Comparison of ENCODE assay signal across 8 mouse cellular contexts in the genomic region with DNA sequence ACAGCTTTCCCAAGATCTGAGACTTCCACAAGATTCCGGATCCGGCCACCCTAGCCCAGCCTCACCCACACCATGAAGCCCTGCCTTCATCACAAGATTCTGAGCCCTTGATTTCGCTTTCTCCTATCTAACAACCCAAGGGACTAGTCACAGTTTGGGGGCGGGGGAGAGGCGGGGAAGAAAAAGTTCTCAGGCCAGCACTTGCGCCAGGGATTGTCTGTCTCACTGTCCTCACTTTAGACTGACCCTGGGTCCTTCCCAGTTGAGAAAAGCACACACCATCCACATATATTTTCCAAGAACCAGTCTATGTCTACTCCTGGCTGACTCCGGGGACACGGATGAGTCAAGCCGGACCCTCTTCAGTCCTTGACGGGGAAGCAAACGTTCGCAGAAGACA. TPM values are rescaled to one million over a fixed set of nuclear protein-coding genes. Genes with fewer than 3 reads are reported as not detected.
DNase-seq lines count a peak whose midpoint lies in the region; ATAC-seq lines count a peak whose summit lies in the region.

No protein-coding gene starts in this region.

- peak overlapping the region; percentile 87 for H3K4me2 ChIP-seq in limb, embryonic 13.5 days (replicated peaks)
- H3K4me2 ChIP-seq in stomach, embryonic 14.5 days (replicated peaks; ENCODE audit: low read depth, low read length): peak overlapping the region; percentile 94

- H3K36me3 ChIP-seq in megakaryocyte, embryonic 14.5 days (replicated peaks; ENCODE audit: low read length): peaks cover 24% of the 10 kb centered on the region
- H3K36me3 ChIP-seq in forebrain, embryonic 10.5 days (replicated peaks): peaks cover 14% of the 10 kb centered on the region
- peaks cover 13% of the 10 kb centered on the region for H3K36me3 ChIP-seq in limb, embryonic 13.5 days
- no peaks in the 10 kb centered on the region for H3K36me3 ChIP-seq in stomach, embryonic 14.5 days (ENCODE audit: control insufficient read depth, insufficient read depth, low read length)

- no peaks in the 10 kb centered on the region for H3K9me3 ChIP-seq in megakaryocyte, embryonic 14.5 days
- no peaks in the 10 kb centered on the region for H3K9me3 ChIP-seq in forebrain, embryonic 10.5 days
- H3K9me3 ChIP-seq in limb, embryonic 13.5 days: no peaks in the 10 kb centered on the region
- H3K9me3 ChIP-seq in stomach, embryonic 14.5 days (ENCODE audit: control insufficient read depth, low read depth, low read length): no peaks in the 10 kb centered on the region

- H3K27ac ChIP-seq in forebrain, embryonic 10.5 days: no peak overlapping the region
- H3K27ac ChIP-seq in limb, embryonic 13.5 days: 0 out of 2 replicates have a peak overlapping the region, but pooled peaks have one; percentile 1
- H3K27ac ChIP-seq in stomach, embryonic 14.5 days (ENCODE audit: low read length): no peak overlapping the region

- intact Hi-C loops in left cerebral cortex, postnatal 36 days (cut with DNase I): no loop called here

- DNase-seq in forebrain, embryonic 10.5 days (ENCODE audit: extremely low spot score, low spot score): no peak
- DNase-seq in left cerebral cortex, postnatal 36 days (ENCODE audit: low spot score in 2 of 2): no peak
- no peak for DNase-seq in urinary bladder, postnatal 25 days (ENCODE audit: low spot score)

- peak overlapping the region; percentile 74 for H3K9ac ChIP-seq in limb, embryonic 13.5 days
- peak overlapping the region; percentile 52 for H3K9ac ChIP-seq in stomach, embryonic 14.5 days (replicated peaks; ENCODE audit: low read depth, low read length)

- H3K27me3 ChIP-seq in megakaryocyte, embryonic 14.5 days (replicated peaks): peaks cover 7% of the 10 kb centered on the region
- no peaks in the 10 kb centered on the region for H3K27me3 ChIP-seq in forebrain, embryonic 10.5 days (ENCODE audit: poor library complexity, severe bottlenecking)
- H3K27me3 ChIP-seq in limb, embryonic 13.5 days: no peaks in the 10 kb centered on the region
- no peaks in the 10 kb centered on the region for H3K27me3 ChIP-seq in stomach, embryonic 14.5 days (ENCODE audit: control insufficient read depth, insufficient read depth, low read length)

- peak overlapping the region; percentile 92 for H3K4me3 ChIP-seq in megakaryocyte, embryonic 14.5 days (replicated peaks)
- H3K4me3 ChIP-seq in forebrain, embryonic 10.5 days: peak overlapping the region; percentile 55
- peak overlapping the region; percentile 66 for H3K4me3 ChIP-seq in limb, embryonic 13.5 days
- H3K4me3 ChIP-seq in stomach, embryonic 14.5 days (ENCODE audit: low read depth, low read length): peak overlapping the region; percentile 52

- 54% methylated on average over 12 of the region's 12 CpGs for WGBS in forebrain, embryonic 10.5 days
- WGBS in limb, embryonic 13.5 days: 54% methylated on average over 12 of the region's 12 CpGs
- WGBS in stomach, embryonic 14.5 days: 46% methylated on average over 12 of the region's 12 CpGs

- peaks cover 58% of the 10 kb centered on the region for H3K4me1 ChIP-seq in megakaryocyte, embryonic 14.5 days
- H3K4me1 ChIP-seq in forebrain, embryonic 10.5 days: peaks cover 25% of the 10 kb centered on the region
- peaks cover 15% of the 10 kb centered on the region for H3K4me1 ChIP-seq in limb, embryonic 13.5 days
- H3K4me1 ChIP-seq in stomach, embryonic 14.5 days (ENCODE audit: control insufficient read depth, insufficient read depth, low read length): no peaks in the 10 kb centered on the region

- ATAC-seq in megakaryocyte, adult 5-6 weeks (ENCODE audit: poor library complexity, severe bottlenecking): no peak
- no peak for ATAC-seq in limb, embryonic 13.5 days (ENCODE audit: low FRiP score, low read depth)
- ATAC-seq in stomach, embryonic 14.5 days (ENCODE audit: insufficient number of reproducible peaks, insufficient read depth, low FRiP score, low read depth): no peak
- no peak for ATAC-seq in granulocyte monocyte progenitor cell, adult 5-6 weeks (replicated peaks; ENCODE audit: poor library complexity, severe bottlenecking)

RNA-seq across cellular contexts. Expression of gene Xkr8, which starts 0.7 kb away (rescaled TPM):
- polyA plus RNA-seq in megakaryocyte, embryonic 14.5 days (2012; ENCODE audit: insufficient read depth, low replicate concordance): 0.26 TPM in 1 of 2 replicates, not detected in the other
- total RNA-seq in megakaryocyte, adult 5-6 weeks (2015): 1.3 and 2.5 TPM in 2 replicates
- total RNA-seq in megakaryocyte, adult 5-6 weeks (2017): 1.1 and 1.5 TPM in 2 replicates
- 4.4 and 5.0 TPM in 2 replicates for polyA plus RNA-seq in forebrain, embryonic 10.5 days (2016; fragmentation: Nextera tagmentation; extraction: Ambion mirVana)
- polyA plus RNA-seq in limb, embryonic 13.5 days (2015; fragmentation: Nextera tagmentation; extraction: Ambion mirVana): 8.7 and 9.7 TPM in 2 replicates
- 4.1 and 6.3 TPM in 2 replicates for polyA plus RNA-seq in stomach, embryonic 14.5 days (2014; fragmentation: Nextera tagmentation; extraction: Ambion mirVana)
- total RNA-seq in left cerebral cortex, postnatal 36 days (2021): 1 to 10 TPM; 2.7 to 3.6 TPM
- total RNA-seq in granulocyte monocyte progenitor cell, adult 5-6 weeks (2014; fragmentation: Nextera tagmentation): 2.9 and 4.4 TPM in 2 replicates
- 5.1 and 15.0 TPM in 2 replicates for total RNA-seq in granulocyte monocyte progenitor cell, adult 5-6 weeks (2017)

RNA-seq across cellular contexts. Expression of gene Smpdl3b, which starts 25.4 kb away (rescaled TPM):
- polyA plus RNA-seq in megakaryocyte, embryonic 14.5 days (2012; ENCODE audit: insufficient read depth, low replicate concordance): 0.38 TPM in 1 of 2 replicates, not detected in the other
- total RNA-seq in megakaryocyte, adult 5-6 weeks (2015): 3.0 and 4.5 TPM in 2 replicates
- total RNA-seq in megakaryocyte, adult 5-6 weeks (2017): 3.9 and 4.3 TPM in 2 replicates
- polyA plus RNA-seq in forebrain, embryonic 10.5 days (2016; fragmentation: Nextera tagmentation; extraction: Ambion mirVana): 4.7 and 4.9 TPM in 2 replicates
- 5.6 and 7.2 TPM in 2 replicates for polyA plus RNA-seq in limb, embryonic 13.5 days (2015; fragmentation: Nextera tagmentation; extraction: Ambion mirVana)
- polyA plus RNA-seq in stomach, embryonic 14.5 days (2014; fragmentation: Nextera tagmentation; extraction: Ambion mirVana): 5.0 and 6.2 TPM in 2 replicates
- total RNA-seq in left cerebral cortex, postnatal 36 days (2021): 1 to 10 TPM; 2.5 to 5.0 TPM
- total RNA-seq in granulocyte monocyte progenitor cell, adult 5-6 weeks (2014; fragmentation: Nextera tagmentation): 0.47 TPM in 1 of 2 replicates, not detected in the other
- total RNA-seq in granulocyte monocyte progenitor cell, adult 5-6 weeks (2017): 1.7 TPM in 1 of 2 replicates, not detected in the other

RNA-seq across cellular contexts. Expression of gene Rpa2, which starts 36.5 kb away (rescaled TPM):
- 15.4 and 20.1 TPM in 2 replicates for polyA plus RNA-seq in megakaryocyte, embryonic 14.5 days (2012; ENCODE audit: insufficient read depth, low replicate concordance)
- 28.0 and 28.7 TPM in 2 replicates for total RNA-seq in megakaryocyte, adult 5-6 weeks (2015)
- total RNA-seq in megakaryocyte, adult 5-6 weeks (2017): 22.3 and 27.9 TPM in 2 replicates
- 221 and 222 TPM in 2 replicates for polyA plus RNA-seq in forebrain, embryonic 10.5 days (2016; fragmentation: Nextera tagmentation; extraction: Ambion mirVana)
- 123 and 126 TPM in 2 replicates for polyA plus RNA-seq in limb, embryonic 13.5 days (2015; fragmentation: Nextera tagmentation; extraction: Ambion mirVana)
- 102 and 105 TPM in 2 replicates for polyA plus RNA-seq in stomach, embryonic 14.5 days (2014; fragmentation: Nextera tagmentation; extraction: Ambion mirVana)
- 10 to 100 TPM; 13.3 to 14.9 TPM for total RNA-seq in left cerebral cortex, postnatal 36 days (2021)
- 87.0 and 114 TPM in 2 replicates for total RNA-seq in granulocyte monocyte progenitor cell, adult 5-6 weeks (2014; fragmentation: Nextera tagmentation)
- 66.8 and 69.9 TPM in 2 replicates for total RNA-seq in granulocyte monocyte progenitor cell, adult 5-6 weeks (2017)
